Mouse (Mus musculus) forebrain, postnatal 0 days (tissue): ENCODE data around the gene Hs6st1. TPM values are rescaled to one million over a fixed set of nuclear protein-coding genes. Genes with fewer than 3 reads are reported as not detected.

Source experiments
- ATAC-seq: fragments of 200-750 bp; cut with Nextera tagmentation; 2 replicates; pipeline ENCODE4 v1.8.0; 2017; ENCODE audit warnings: mild to moderate bottlenecking, moderate library complexity
- DNase-seq: peaks from one replicate; pipeline ENCODE4 v3.0.0-alpha.2; 2015
- H3K27ac ChIP-seq: fragments of 300-500 bp; sonication (generic); 2 replicates; pipeline ENCODE4 v1.5.1; 2014; ENCODE audit warnings: low read depth, mild to moderate bottlenecking, antibody characterized with exemption, low read length, moderate library complexity, mixed read lengths
- H3K27me3 ChIP-seq: fragments of 300-500 bp; sonication (generic); 2 replicates; pipeline ENCODE4 v1.6.1; 2014; ENCODE audit warnings: mild to moderate bottlenecking, low read length, mixed read lengths; ENCODE audit not compliant: insufficient read depth
- H3K36me3 ChIP-seq: fragments of 300-500 bp; sonication (generic); 2 replicates; pipeline ENCODE4 v1.6.1; 2014; ENCODE audit warnings: mild to moderate bottlenecking, moderate library complexity; ENCODE audit not compliant: insufficient read depth
- H3K4me1 ChIP-seq: fragments of 300-500 bp; sonication (generic); 2 replicates; pipeline ENCODE4 v1.6.1; 2014; ENCODE audit warnings: antibody characterized with exemption; ENCODE audit not compliant: insufficient read depth
- H3K4me2 ChIP-seq: fragments of 300-500 bp; sonication (generic); 2 replicates; pipeline ENCODE4 v1.6.1; 2014; ENCODE audit warnings: low read depth, mild to moderate bottlenecking, moderate library complexity
- H3K4me3 ChIP-seq: fragments of 300-500 bp; sonication (generic); 2 replicates; pipeline ENCODE4 v1.5.1; 2014; ENCODE audit warnings: low read depth, low read length, mixed read lengths
- H3K9ac ChIP-seq: fragments of 300-500 bp; sonication (generic); 2 replicates; pipeline ENCODE4 v1.6.1; 2014; ENCODE audit warnings: mild to moderate bottlenecking
- H3K9me3 ChIP-seq: fragments of 300-500 bp; sonication (generic); 2 replicates; pipeline ENCODE4 v1.6.1; 2016; ENCODE audit warnings: low read length
- CTCF ChIP-seq: sonication (generic); IDR thresholded peaks from 2 replicates; pipeline ENCODE4 v1.5.1; 2016; ENCODE audit warnings: antibody characterized with exemption, control low read depth, low read depth
- WGBS: fragments of 180-500 bp; shearing (Covaris S2); extraction: QIAGEN DNeasy Blood & Tissue Kit; methylation state at CpG from one replicate; pipeline ENCODE4 v1.1.7; 2014; 5-methylcytosine and 5-hydroxymethylcytosine counted together
- polyA plus RNA-seq: library from polyadenylated mRNA; unstranded; fragments of >200 nt; fragmentation: Nextera tagmentation; extraction: Ambion mirVana; gene quantifications from 2 replicates; pipeline ENCODE4 v1.2.1, GENCODE M21; 2015
- total RNA-seq: library from RNA; depleted of rRNA; stranded (reverse); fragments of >200 nt; gene quantifications from 2 replicates; pipeline ENCODE4 v1.2.3, GENCODE M21; 2014

Hs6st1 gene
- total and polyA plus RNA-seq, 2 experiments from 2014 or later = 16.6 to 61.1 TPM

- H3K4me3 ChIP-seq = no peak overlapping the region
- H3K4me2 ChIP-seq = peak overlapping the region; percentile 52
- ATAC-seq (no peak), DNase-seq (no peak)
- TF ChIP-seq CTCF = no peak
- H3K9ac ChIP-seq = 0 out of 2 replicates have a peak overlapping the region, but pooled peaks have one; percentile 31
- peaks cover 15% of the 10 kb centered on the region for H3K4me1 ChIP-seq
- H3K27me3 ChIP-seq = no peaks in the 10 kb centered on the region
- H3K9me3 ChIP-seq = no peaks in the 10 kb centered on the region
- no peak overlapping the region for H3K27ac ChIP-seq
- H3K36me3 ChIP-seq = no peaks in the 10 kb centered on the region
- 66% methylated on average over 9 of the region's 9 CpGs for WGBS
Measured at GRCm38 (mm10) chr1:36065761-36066150, 2.4 kb upstream of the Hs6st1 start.

DNA sequence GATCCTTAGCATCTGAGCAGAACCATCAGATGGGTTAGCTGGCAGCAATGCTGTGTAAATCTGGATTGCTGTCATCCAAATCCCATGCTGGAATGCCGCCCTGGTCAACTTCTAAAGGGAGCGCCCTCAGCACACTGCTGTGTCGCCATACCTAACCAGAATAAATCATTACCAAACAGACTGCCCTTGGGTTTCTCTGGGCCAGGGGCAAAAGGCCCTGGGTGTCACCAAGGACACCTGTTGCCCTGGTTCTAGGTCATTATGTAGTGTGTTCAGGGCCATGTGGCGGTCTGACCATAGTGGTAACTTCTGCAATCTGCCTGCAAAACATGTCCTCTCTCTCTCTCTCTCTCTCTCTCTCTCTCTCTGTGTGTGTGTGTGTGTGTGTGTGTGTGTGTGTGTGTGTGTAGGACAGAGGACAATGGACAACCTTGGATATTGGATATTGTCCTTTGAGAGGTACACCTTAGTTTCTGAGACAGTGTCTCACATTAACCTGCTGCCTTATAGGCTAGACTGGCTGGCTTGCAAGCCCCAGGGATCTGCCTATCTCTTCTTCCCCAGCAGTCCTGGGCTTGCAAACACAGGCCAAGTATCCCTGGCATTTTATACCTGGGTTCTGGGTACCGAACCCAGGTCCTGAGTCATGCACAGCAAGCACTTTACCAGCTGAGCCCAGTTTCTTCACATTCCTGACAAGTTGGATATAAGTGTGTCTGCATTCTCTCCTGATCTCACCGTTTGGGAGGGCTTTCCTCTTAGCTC lies 1.8 kb upstream of the Hs6st1 start:
- peaks cover 21% of the 10 kb centered on the region for H3K4me1 ChIP-seq
- H3K4me2 ChIP-seq = no peak overlapping the region
- no peaks in the 10 kb centered on the region for H3K9me3 ChIP-seq
- no peak overlapping the region for H3K27ac ChIP-seq
- no peak for TF ChIP-seq CTCF
- ATAC-seq = no peak
- H3K4me3 ChIP-seq = no peak overlapping the region
- DNase-seq = no peak
- H3K27me3 ChIP-seq = no peaks in the 10 kb centered on the region
- no peaks in the 10 kb centered on the region for H3K36me3 ChIP-seq
- no peak overlapping the region for H3K9ac ChIP-seq
- WGBS = 93% methylated on average over 6 of the region's 6 CpGs

DNA sequence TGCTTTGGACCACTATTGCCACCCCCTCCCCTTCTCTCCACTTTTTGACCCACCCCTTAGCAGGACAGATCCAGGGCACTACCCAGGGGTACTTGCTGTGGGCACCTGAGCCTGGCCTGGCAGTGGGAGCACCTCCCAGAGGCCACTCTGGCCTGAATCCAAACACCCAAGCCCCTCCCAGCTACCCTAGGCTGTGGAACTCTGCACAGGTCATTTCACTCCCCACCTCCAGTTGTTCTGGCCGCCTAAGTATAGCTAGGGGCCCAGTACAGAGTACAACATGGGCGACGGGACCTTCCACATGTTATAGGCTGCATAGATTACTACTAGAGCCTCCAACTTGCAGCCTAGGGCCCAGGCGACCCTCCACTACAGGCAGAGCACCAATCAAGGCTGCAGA lies 999 bp upstream of the Hs6st1 start:
- peaks cover 29% of the 10 kb centered on the region for H3K4me1 ChIP-seq
- no peak overlapping the region for H3K9ac ChIP-seq
- H3K9me3 ChIP-seq = no peaks in the 10 kb centered on the region
- H3K36me3 ChIP-seq = no peaks in the 10 kb centered on the region
- TF ChIP-seq CTCF = no peak
- no peak overlapping the region for H3K27ac ChIP-seq
- H3K4me3 ChIP-seq = no peak overlapping the region
- H3K27me3 ChIP-seq = no peaks in the 10 kb centered on the region
- 75% methylated on average over 4 of the region's 4 CpGs for WGBS
- DNase-seq (no peak), ATAC-seq (no peak)
- no peak overlapping the region for H3K4me2 ChIP-seq

GRCm38 (mm10) chr1:36067611-36068010 lies 589 bp upstream of the Hs6st1 start:
- no peak for DNase-seq
- WGBS = 29% methylated on average over 12 of the region's 12 CpGs
- peak overlapping the region; percentile 73 for H3K4me2 ChIP-seq
- no peak for ATAC-seq
- H3K27me3 ChIP-seq = no peaks in the 10 kb centered on the region
- H3K36me3 ChIP-seq = no peaks in the 10 kb centered on the region
- no peaks in the 10 kb centered on the region for H3K9me3 ChIP-seq
- TF ChIP-seq CTCF = no peak
- H3K27ac ChIP-seq = 0 out of 2 replicates have a peak overlapping the region, but pooled peaks have one; percentile 41
- peak overlapping the region; percentile 59 for H3K9ac ChIP-seq
- H3K4me1 ChIP-seq = peaks cover 31% of the 10 kb centered on the region
- H3K4me3 ChIP-seq = peak overlapping the region; percentile 81

DNA sequence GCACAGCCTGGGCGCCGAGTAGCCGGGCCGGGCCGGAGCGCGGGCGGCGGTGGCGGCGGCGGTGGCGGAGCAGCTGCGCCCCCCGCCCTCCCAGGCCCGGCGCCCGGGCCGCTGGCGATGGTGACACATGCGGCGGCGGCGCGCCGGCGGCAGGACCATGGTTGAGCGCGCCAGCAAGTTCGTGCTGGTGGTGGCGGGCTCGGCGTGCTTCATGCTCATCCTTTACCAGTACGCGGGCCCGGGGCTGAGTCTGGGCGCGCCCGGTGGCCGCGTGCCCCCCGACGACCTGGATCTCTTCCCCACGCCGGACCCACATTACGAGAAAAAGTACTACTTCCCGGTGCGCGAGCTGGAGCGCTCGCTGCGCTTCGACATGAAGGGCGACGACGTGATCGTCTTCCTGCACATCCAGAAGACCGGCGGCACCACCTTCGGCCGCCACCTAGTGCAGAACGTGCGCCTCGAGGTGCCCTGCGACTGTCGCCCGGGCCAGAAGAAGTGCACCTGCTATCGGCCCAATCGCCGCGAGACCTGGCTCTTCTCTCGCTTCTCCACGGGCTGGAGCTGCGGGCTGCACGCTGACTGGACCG lies 426 bp downstream of the Hs6st1 start:
- H3K4me3 ChIP-seq = peak overlapping the region; percentile 81
- ATAC-seq (peak; percentile 68), DNase-seq (peak; percentile 72)
- H3K27me3 ChIP-seq = no peaks in the 10 kb centered on the region
- 1% methylated on average over 61 of the region's 76 CpGs for WGBS
- H3K9me3 ChIP-seq = no peaks in the 10 kb centered on the region
- TF ChIP-seq CTCF = no peak; the same call in 1 of the 2 replicates
- H3K4me2 ChIP-seq = peak overlapping the region; percentile 73
- H3K36me3 ChIP-seq = no peaks in the 10 kb centered on the region
- H3K4me1 ChIP-seq = peaks cover 40% of the 10 kb centered on the region
- H3K27ac ChIP-seq = peak overlapping the region; percentile 84
- peak overlapping the region; percentile 59 for H3K9ac ChIP-seq

DNA sequence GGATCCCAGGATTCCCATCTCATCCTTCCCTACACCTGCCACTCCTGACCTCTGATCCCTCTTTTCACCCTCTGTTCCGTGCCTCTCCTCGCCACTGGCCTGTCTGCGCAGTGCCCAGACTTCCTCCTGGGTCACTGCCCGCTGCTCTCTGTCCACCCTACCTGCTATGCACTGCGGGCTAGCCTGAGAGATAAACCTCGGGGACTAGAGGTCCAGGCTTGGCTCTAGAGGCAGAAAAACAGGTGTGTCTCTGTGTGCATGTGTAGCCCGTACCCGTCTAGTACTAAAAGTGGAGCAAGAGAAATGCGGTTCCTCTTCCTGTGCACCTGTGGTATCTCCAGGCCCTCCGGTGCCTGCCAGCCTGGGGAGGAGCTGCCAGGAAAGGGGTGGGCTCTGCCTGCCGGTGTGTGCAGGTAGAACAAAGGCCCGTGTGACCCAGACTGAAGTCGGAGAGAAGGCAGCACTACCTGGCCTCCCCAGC lies 1.1 kb downstream of the Hs6st1 start:
- Histone ChIP-seq H3K4me3 (peak overlapping the region; percentile 81), H3K9me3 (no peaks in the 10 kb centered on the region), H3K4me1 (peaks cover 39% of the 10 kb centered on the region), H3K36me3 (no peaks in the 10 kb centered on the region), H3K27ac (no peak overlapping the region), H3K9ac (peak overlapping the region; percentile 59), H3K27me3 (no peaks in the 10 kb centered on the region), H3K4me2 (peak overlapping the region; percentile 73)
- ATAC-seq (no peak), DNase-seq (no peak)
- under 1% methylated on average over 13 of the region's 13 CpGs for WGBS
- no peak for TF ChIP-seq CTCF

GRCm38 (mm10) chr1:36070190-36070589 lies 2.0 kb downstream of the Hs6st1 start:
- WGBS = 49% methylated on average over 6 of the region's 6 CpGs
- H3K4me3 ChIP-seq = peak overlapping the region; percentile 81
- DNase-seq = no peak
- H3K4me2 ChIP-seq = peak overlapping the region; percentile 73
- no peak for TF ChIP-seq CTCF
- H3K4me1 ChIP-seq = peaks cover 35% of the 10 kb centered on the region
- no peak overlapping the region for H3K27ac ChIP-seq
- no peak for ATAC-seq
- no peaks in the 10 kb centered on the region for H3K27me3 ChIP-seq
- H3K36me3 ChIP-seq = no peaks in the 10 kb centered on the region
- H3K9ac ChIP-seq = peak overlapping the region; percentile 59
- H3K9me3 ChIP-seq = no peaks in the 10 kb centered on the region
